Mouse (Mus musculus) MN1 (cell line): ENCODE data around the gene Artn.

Experiments used
- DNase-seq: peaks from one replicate; pipeline ENCODE4 v3.0.0-alpha.2; 2016; ENCODE audit warnings: low spot score

Gene Artn

DNA sequence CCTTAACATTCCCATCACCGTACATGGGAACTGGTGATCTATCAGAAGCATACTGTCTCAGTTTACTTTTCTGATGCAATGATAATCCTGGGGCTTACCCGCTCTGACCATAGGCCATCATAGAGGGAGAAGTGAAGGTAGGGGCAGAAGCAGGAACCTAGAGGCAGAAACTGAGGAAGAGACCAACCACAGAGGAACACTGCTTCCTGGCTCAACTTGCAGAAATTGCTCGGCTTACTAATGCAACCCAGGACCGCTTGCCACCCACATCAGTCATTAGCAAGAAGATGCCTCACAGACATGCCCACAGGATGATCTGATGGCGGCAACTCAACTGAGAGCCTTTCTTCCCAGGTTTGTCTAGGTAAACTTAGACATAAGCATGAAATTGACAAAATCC is 10.8 kb downstream of the Artn start:
- no peak for DNase-seq

DNA sequence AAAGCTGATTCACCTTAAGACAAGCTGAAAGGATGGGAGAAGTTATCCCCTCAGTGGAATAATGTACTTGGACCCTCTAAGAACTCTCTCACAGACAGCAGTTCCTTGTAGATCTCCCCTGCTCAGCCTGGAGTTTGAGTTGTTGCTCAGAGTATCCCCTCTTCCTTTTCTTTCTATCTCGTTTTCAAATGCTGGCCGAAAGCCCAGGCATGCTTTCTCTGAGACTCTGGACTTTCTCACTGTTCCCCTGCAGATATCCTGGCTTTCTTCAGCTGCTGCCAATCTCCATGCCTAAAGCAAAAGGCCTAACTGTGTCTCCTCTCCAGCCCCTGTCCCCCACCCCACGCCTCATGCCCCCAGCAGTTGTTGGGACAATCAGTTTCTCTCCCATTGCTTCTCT is 11.3 kb downstream of the Artn start:
- DNase-seq, result peak; percentile 38

DNA sequence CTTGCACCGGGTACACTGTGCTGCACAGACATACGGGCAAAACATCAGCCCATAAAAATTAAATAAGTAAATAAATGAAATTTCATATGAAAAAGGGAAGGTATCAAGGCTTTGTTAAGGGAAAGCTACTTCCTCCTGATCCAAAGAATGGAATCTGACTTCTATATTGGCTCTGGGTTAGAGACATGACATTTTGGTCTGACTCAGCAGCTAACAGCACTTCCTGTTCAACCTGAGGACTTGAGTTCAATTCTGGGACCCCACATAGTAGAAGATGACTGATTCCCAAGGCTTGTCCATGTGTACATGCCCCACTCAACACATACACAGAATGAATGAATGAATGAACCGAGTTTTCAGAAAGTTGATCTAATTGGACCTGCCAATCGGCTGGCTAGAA is 11.7 kb downstream of the Artn start:
- no peak for DNase-seq

DNA sequence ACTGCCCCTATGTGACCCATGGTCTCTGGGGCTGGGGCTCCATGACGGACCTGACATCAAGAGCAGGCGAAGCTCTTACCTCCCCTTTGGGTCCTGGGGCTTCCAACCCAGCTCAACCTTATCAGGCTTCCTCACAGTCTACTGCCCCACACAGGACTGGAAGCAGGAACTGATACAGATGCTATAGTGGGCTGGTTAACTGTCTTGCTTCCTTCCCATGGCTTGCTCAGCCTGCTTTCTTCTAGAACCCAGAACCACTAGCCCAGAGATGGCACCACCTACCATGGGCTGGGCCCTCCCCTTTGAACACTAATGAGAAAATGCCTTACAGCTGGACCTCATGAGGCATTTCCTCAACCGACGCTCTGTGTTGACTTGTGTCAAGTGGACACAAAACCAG is 12.2 kb downstream of the Artn start:
- DNase-seq, result no peak

DNA sequence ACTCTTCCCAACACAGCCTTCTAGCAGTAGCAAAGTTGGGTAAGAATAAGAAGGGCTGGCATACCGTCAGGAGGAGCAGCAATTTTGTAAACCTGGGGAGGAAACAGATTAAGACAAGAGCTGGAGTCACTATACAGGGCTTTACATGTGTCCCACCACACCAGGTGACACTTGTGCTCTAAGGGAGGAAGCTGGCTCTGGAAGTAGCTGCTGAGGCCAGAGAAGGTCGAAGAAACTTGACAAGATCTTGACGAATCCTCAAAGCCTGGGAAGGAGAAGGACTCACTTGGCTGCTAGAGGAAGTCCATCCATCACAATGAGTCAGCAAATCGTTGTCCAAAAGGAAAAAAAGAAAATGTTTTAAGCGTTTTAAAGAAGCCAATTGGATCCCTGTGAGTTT is 13.2 kb downstream of the Artn start:
- no peak for DNase-seq

DNA sequence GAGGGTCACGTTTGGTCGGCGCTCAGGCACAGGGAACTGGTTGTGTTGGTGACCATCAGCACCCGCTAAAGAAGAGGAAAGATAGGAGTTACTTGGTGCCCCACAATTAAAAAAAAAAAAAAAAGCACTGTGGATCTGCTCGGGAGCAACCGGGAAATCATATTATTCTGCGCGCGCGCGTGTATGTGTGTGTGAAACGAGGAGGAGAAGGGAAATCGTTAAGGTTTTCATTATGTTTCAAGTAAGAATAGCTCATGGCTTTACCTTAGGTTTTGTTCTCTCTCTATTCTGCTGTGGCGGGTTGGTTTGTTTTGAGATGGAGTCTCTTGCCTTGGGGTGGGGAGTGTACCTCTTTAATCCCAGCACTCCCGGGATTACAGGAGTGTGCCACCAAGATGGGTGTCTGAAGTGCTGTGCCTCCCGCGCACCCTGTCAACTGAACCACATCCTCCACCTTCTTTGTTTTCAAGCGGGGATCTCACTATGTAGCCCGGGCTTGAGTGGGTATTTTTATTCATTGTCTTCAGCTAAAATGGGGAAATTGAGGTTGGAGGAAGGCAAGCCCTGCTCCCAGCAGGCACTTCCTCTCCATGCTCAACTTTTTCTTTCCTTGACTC is 14.0 kb downstream of the Artn start:
- DNase-seq, result no peak

GRCm38 (mm10) chr4:117914591-117915442 is 14.7 kb downstream of the Artn start, which contains the start of gene Ipo13:
Gene Ipo13, minus strand, starts transcription at chr4:117914999.
- DNase-seq, result peak; percentile 83

DNA sequence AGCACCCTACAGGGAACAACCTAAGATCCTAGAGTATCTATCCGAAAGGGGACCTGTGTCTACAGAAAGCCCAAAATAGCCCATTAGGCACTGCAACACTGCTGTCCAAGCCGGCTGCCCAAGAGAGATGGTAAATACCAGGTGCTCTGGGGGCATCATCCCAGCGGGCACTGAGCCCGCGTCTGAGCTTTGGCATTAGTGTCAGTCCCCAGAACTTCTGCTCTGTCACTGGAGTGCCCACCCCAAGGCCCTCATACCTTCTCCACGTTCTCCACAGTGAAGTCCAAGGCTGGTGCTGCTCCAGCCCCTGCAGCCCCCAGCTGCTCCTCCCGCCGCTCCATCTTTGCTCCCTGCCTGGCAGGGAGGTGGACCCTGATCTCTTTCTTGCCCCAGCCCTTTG is 15.5 kb downstream of the Artn start:
- DNase-seq, result no peak

GRCm38 (mm10) chr4:117913421-117913820 is 16.1 kb downstream of the Artn start:
- DNase-seq, result no peak

DNA sequence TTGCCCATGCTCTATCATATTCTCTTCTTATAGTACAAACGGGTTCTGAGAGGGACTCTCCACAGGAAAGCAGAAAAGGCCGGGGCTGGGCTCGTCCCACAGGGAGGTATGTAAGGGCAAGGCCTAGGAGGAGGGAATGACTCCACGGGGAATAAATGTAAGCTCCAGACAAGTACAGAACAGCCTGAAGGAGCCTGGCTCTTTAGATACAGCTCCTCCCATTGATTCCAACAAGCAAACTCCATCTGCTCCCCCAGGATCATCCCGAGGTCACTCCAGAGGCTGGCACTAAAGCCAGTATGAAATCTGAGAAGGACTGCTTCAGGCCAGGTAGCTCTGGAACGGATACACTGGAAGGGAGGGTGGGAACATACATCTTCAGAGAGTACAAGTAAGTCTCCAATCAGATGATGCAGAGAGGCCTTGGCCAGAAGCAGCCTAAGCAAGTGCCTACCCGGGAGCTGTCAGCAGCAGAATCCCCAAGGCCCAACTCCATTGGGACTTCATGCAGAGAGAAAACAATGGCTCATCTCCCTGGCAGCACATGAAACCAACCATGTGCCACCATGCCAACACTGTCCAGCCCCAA is 16.8 kb downstream of the Artn start:
- peak; percentile 32 for DNase-seq

DNA sequence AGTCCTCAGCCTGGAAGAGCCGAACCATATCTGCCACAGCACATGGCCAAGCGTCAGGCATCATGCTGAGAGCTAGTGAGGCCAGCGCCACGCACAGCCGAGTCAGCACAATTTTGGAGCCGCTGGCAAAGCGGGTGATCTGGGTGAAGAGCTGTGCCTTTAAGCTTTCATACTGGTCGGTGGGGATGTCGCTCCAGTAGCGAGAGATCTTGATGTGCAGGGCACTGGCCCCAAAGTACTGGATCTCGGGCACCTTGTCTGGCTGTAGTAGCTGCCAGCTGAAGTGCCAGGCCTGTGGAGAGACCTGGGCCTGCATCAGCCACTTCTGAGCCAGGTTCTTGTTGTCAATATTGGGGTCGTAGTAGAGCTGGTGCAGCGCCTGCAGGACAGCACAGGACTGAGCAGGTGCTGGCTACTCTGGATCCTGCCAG is 17.4 kb downstream of the Artn start:
- no peak for DNase-seq

DNA sequence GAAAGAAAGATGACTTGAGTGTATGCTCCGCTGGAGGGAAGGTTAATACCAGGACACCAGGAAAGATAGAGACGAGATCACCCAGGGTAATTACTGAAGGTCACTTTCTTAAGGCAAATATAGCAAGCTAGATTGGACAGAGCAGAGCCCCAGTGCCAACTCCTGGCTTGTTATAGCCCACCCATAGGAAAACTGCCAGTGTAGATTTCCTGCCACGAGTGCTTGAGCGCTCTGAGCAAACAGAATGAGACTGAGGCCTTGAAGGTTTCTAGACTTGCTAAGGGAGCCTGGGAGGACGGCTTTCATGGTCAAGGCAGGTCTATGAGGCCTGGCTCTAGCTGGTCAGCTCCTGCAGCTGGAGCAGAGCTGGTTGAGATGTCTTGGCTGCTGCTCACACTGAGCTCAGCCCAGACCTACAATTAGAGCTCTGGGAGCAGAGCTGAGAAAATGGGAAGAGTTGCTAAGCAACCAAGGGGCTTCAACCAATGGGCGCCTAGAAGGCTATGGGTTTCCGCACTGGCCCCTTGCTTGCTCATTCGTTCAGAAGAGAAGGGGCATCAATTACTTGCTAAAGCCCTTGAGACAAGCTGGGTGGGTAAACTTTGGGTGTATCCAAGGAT is 20.6 kb downstream of the Artn start:
- no peak for DNase-seq

DNA sequence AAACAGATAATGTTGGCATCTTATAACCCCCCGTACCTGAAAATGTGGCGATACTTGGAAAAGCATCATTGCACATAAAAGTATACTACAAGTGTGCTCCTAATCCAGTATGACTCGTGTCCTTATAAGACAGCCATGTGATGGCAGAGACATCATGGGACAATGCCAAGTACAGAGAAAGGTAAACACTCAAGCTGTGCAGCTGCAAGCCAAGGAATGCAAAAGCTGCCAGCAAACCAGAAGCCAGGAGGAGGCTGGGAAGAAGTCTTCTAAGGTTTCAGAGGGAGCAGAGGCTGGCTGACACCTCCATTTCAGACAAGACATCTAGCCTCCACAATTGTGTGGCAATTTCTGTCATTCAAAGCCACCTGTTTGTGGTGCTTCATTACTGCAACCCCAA is 23.4 kb downstream of the Artn start:
- no peak for DNase-seq

- DNase-seq, result no peak
Observed at GRCm38 (mm10) chr4:117904761-117905160, 24.8 kb downstream of the Artn start.

DNA sequence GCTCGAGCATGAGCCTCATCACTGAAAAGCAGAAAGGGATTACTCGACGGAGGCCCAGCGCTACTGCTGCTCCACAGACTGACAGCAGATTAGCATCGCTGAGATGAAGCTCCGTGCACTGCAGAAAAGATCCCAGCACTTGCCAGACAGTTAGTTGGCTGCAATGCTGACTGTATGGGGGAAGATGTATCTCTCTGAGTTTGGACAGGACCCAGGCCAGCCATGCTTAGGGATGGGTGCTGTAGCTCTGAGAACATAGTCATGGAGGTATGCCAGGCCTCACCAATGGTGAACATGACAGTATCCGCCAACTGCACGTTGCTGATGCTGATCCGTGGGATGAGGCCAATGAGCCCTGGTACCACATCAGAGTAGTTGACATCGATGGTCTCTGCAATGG is 25.5 kb downstream of the Artn start:
- DNase-seq, result no peak

- no peak for DNase-seq
Observed at GRCm38 (mm10) chr4:117898111-117898510, 31.5 kb downstream of the Artn start.

DNA sequence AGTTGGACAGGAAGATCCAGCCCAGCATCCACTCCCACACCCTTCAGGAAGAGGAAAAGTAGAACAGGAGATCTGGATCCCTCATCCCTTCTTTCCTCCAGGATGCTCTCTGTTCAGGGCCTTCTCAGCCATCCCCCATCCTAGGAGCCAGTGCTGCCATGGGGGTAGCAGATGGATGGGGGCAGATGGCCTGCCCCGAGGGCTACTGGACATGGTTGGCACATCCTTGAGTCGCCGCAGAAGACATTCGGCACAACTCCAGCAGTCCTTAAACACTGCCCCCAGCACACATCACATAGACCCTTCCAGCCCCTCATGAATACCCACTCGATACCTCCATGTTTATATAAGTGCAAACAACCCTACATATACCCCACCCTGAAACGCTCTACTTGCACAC is 33.5 kb downstream of the Artn start:
- no peak for DNase-seq

DNA sequence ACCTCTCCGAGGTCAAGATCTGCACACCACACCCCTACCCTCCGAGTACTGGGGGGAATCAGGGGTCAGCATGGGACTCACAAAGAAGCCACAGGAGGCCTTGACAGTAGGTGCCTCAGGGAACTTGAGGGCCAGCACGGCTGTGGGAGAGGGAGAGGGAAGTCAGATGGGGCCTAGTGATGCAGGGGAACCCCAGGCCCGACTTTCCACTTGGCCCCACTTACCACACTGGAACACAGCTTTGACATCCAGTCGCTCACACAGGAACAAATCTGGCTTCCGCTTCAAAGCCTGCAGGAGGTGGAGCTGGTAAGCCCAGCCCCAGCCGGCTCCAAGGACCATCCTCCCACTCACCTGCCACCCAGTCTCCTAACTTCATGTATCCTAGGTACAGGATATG is 34.2 kb downstream of the Artn start:
- no peak for DNase-seq

GRCm38 (mm10) chr4:117894601-117895000 is 35.0 kb downstream of the Artn start:
- no peak for DNase-seq

- no peak for DNase-seq
Observed at GRCm38 (mm10) chr4:117893376-117893775, 36.2 kb downstream of the Artn start.

DNA sequence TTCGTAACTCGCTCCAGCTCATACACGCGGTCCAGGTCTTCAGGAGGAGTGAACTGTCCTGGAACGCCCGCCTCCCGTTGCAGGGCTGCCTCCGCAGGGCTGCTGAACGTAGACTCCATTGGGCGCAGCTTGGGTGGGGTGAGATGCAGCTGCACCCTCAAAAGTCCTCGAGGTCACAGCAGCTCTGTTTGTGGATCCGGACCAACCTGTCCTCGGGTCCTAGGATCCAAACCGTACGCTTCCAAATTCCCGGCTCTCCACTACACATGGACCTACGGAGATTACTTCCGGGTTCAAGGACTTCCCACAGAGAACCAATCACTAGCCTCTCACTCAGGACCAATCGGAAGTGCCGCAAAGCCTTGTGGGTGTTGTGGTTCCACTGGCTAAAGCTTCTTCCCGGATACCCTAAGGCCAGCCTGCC is 37.8 kb downstream of the Artn start, which contains the start of gene Dph2:
Dph2 (minus strand) TSS at position 295 of the 424 bp plus-strand sequence.
- peak; percentile 82 for DNase-seq

DNA sequence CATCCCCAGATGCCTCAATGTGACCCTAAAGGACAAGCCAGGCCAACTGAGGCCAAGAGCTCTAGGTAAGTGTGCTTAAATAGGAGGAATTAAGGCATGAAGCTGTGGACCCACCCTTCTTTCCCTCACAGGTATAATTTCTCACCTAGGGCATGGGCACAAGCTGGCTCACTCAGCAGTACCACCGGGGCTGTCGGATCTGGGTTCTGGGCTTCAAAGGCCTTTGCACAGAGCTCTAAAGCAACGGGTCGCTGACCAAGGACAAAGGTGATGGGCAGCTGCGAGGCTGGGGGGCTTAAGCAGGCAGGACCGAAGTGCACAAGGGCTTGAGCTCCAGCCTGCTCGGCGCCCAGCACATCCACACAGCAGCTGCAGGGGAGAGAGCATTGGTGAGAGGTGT is 38.8 kb downstream of the Artn start:
- no peak for DNase-seq

GRCm38 (mm10) chr4:117890031-117890430 is 39.5 kb downstream of the Artn start:
- no peak for DNase-seq
